Mouse (Mus musculus): ENCODE measurements around the gene Hcfc2. TPM values are rescaled to one million over a fixed set of nuclear protein-coding genes. Genes with fewer than 3 reads are reported as not detected.
A peak's percentile ranks its signal among the peaks of the same experiment; 100 is the strongest.

Gene Hcfc2
- polyA plus RNA-seq, 1 experiment = 33.1 TPM

DNA sequence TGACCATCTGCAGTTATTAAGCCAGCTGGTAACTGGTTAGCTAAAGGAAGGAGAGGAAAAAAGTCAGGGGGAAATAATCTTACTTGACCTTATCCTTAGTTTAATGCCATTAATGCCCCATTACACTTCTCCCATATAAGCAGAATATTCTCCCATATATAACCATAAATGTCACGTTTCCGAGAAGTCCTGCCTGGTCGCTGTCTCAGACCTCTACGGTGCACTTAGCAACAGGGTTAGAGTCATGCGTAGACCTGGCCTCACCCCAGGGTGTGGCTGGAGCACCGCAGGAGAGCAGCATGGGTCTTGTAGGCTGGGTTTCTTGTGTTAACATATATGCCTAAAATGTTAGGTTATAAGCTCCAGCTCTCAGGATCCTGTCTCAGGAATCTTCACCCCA, 54.8 kb downstream of the Hcfc2 start:
- TF ChIP-seq CTCF (IDR thresholded peaks at IDR 0.05; ENCODE audit: extremely low read depth, insufficient read depth, low read length) = no peak
- TF ChIP-seq POLR2A (IDR thresholded peaks at IDR 0.05; ENCODE audit: extremely low read depth, insufficient read depth, low read length) = no peak
- Histone ChIP-seq H3K4me1 (ENCODE audit: control insufficient read depth, insufficient read depth, low read length) (no peaks in the 10 kb centered on the region), H3K4me3 (ENCODE audit: insufficient read depth, low read length) (no peak overlapping the region), H3K27ac (ENCODE audit: insufficient read depth, low read length) (no peak overlapping the region)

DNA sequence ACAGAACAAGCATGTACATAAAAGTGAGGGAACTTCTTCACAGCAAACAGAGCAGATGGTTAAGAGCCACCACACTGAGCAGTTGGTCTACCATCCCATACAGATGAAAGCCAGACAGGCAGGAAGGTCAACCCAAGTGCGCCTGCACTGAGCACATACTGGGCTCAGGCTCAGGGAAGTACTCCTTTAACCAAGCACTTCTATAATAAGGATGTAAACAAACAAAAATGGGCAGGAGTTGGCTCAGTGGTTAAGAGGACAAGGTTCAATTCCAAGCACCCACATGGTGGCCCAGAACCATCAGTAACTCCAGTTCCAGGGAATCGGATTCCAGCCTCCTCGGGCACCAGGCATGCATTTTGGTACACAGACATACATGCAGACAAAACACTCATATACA, 57.0 kb downstream of the Hcfc2 start:
- no peak for TF ChIP-seq CTCF (IDR thresholded peaks at IDR 0.05; ENCODE audit: extremely low read depth, insufficient read depth, low read length)
- no peak for TF ChIP-seq POLR2A (IDR thresholded peaks at IDR 0.05; ENCODE audit: extremely low read depth, insufficient read depth, low read length)
- no peak overlapping the region for H3K4me3 ChIP-seq (ENCODE audit: insufficient read depth, low read length)
- no peak overlapping the region for H3K27ac ChIP-seq (ENCODE audit: insufficient read depth, low read length)
- no peaks in the 10 kb centered on the region for H3K4me1 ChIP-seq (ENCODE audit: control insufficient read depth, insufficient read depth, low read length)

DNA sequence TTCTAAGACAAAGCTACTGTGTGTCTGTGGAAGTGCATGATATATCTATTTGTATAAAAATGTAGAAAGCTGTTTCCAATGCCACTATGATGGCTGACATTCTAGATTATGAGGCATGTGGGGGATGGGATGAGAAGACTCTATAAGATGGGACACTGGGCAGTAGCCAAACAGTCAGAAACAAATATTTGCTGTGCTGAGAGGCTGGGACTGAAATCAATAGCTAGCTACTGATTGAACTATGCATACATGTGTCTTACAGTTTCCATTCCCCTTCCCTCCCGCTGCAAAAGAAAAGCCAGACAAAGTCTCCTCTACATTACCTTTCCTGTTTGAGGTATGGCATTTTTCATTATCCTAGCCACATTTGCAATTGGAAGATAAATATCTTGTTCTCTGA, 58.7 kb downstream of the Hcfc2 start:
- Histone ChIP-seq H3K4me3 (ENCODE audit: insufficient read depth, low read length) (no peak overlapping the region), H3K4me1 (ENCODE audit: control insufficient read depth, insufficient read depth, low read length) (peaks cover 2% of the 10 kb centered on the region; the same call in 1 of the 2 replicates), H3K27ac (ENCODE audit: insufficient read depth, low read length) (no peak overlapping the region)
- TF ChIP-seq POLR2A (IDR thresholded peaks at IDR 0.05; ENCODE audit: extremely low read depth, insufficient read depth, low read length) (no peak), CTCF (IDR thresholded peaks at IDR 0.05; ENCODE audit: extremely low read depth, insufficient read depth, low read length) (no peak)

DNA sequence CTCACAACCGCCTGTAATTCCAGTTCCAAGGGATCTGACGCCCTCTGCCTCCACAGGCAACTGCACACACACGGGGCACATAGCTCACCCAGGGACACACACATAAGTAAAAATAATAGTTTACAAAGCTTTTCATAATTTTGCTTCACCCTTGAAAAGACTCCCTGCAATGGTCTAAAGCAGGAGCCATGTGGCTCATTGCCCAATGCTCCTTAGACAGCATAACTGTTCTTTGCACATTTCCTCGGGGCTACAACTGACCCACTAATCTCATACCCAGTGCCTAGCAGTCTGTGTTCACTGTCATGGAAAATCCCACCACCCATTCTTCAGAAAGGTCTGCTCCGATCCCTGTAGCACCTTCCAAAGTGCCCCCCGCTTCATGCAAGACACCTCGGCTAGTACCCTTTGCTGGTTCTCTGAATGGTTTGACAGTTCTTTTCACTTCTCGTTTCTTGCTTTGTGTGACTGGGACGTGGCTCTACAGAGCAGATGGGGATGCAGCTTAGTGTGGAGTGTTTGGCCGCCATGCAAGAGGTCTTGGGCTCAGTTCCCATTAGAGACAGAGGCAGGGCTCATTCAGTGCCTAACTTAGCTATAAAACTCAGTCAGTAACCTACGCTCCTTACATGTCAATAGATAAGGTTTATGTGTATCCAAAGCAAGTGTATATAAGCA, 59.4 kb downstream of the Hcfc2 start:
- no peak overlapping the region for H3K4me3 ChIP-seq (ENCODE audit: insufficient read depth, low read length)
- H3K27ac ChIP-seq (ENCODE audit: insufficient read depth, low read length) = no peak overlapping the region
- peaks cover 4% of the 10 kb centered on the region for H3K4me1 ChIP-seq (ENCODE audit: control insufficient read depth, insufficient read depth, low read length)
- TF ChIP-seq CTCF (IDR thresholded peaks at IDR 0.05; ENCODE audit: extremely low read depth, insufficient read depth, low read length) (no peak), POLR2A (IDR thresholded peaks at IDR 0.05; ENCODE audit: extremely low read depth, insufficient read depth, low read length) (no peak)

GRCm38 (mm10) chr10:82756466-82756865, 60.5 kb downstream of the Hcfc2 start:
- no peak overlapping the region for H3K27ac ChIP-seq (ENCODE audit: insufficient read depth, low read length)
- H3K4me1 ChIP-seq (ENCODE audit: control insufficient read depth, insufficient read depth, low read length) = peaks cover 9% of the 10 kb centered on the region
- TF ChIP-seq POLR2A (IDR thresholded peaks at IDR 0.05; ENCODE audit: extremely low read depth, insufficient read depth, low read length) = no peak
- no peak for TF ChIP-seq CTCF (IDR thresholded peaks at IDR 0.05; ENCODE audit: extremely low read depth, insufficient read depth, low read length)
- H3K4me3 ChIP-seq (ENCODE audit: insufficient read depth, low read length) = no peak overlapping the region

GRCm38 (mm10) chr10:82757341-82757740, 61.4 kb downstream of the Hcfc2 start:
- Histone ChIP-seq H3K4me1 (ENCODE audit: control insufficient read depth, insufficient read depth, low read length) (peaks cover 9% of the 10 kb centered on the region), H3K27ac (ENCODE audit: insufficient read depth, low read length) (no peak overlapping the region), H3K4me3 (ENCODE audit: insufficient read depth, low read length) (no peak overlapping the region)
- TF ChIP-seq CTCF (IDR thresholded peaks at IDR 0.05; ENCODE audit: extremely low read depth, insufficient read depth, low read length) (no peak), POLR2A (IDR thresholded peaks at IDR 0.05; ENCODE audit: extremely low read depth, insufficient read depth, low read length) (no peak)

DNA sequence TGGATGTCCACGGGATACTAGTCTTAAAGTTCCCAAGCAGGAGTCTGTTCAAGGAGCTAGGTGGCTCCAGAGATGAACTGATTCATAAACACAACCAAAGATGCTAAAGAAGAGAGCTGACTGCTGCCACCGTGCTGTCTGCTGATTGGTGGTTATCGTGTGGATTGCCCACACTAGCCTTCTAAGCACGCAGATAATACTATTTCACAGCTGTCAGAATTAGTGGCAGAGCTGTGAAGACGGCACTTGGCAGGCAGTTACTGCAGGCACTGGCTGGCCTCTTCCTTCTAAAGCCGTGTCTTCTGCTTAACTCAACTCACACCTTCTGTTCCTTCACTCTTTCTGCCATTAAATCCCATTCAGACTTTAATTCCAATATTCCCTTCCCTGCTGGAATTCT, 62.4 kb downstream of the Hcfc2 start:
- H3K4me1 ChIP-seq (ENCODE audit: control insufficient read depth, insufficient read depth, low read length) = peaks cover 9% of the 10 kb centered on the region
- no peak overlapping the region for H3K27ac ChIP-seq (ENCODE audit: insufficient read depth, low read length)

DNA sequence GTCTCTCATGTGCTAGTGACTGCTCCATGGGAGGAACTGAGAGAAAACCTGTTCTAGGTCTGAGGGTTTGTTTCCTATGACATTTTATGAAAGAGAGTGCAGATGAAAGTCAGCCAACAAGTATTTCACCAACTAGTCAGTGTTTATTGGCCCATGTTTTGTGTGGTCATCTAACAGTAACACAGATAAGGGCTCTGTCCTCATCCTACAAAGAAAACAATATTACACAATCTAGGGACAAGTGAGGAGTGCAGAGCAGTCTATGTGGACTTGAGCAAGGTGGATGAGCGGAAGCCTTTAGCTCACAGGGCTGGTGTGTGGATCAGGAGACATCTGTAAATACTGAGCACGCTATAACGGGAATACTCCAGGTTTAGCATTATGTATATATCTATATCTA, 62.9 kb downstream of the Hcfc2 start:
- H3K27ac ChIP-seq (ENCODE audit: insufficient read depth, low read length) = no peak overlapping the region
- H3K4me1 ChIP-seq (ENCODE audit: control insufficient read depth, insufficient read depth, low read length) = peaks cover 9% of the 10 kb centered on the region
- H3K4me3 ChIP-seq (ENCODE audit: insufficient read depth, low read length) = no peak overlapping the region
- TF ChIP-seq POLR2A (IDR thresholded peaks at IDR 0.05; ENCODE audit: extremely low read depth, insufficient read depth, low read length) = no peak

More for the DNA sequence above, 62.4 kb downstream of the Hcfc2 start:
- TF ChIP-seq POLR2A (IDR thresholded peaks at IDR 0.05; ENCODE audit: extremely low read depth, insufficient read depth, low read length) = no peak
- TF ChIP-seq CTCF (IDR thresholded peaks at IDR 0.05; ENCODE audit: extremely low read depth, insufficient read depth, low read length) = no peak
- H3K4me3 ChIP-seq (ENCODE audit: insufficient read depth, low read length) = no peak overlapping the region

GRCm38 (mm10) chr10:82759706-82760105, 63.7 kb downstream of the Hcfc2 start:
- TF ChIP-seq CTCF (IDR thresholded peaks at IDR 0.05; ENCODE audit: extremely low read depth, insufficient read depth, low read length) (no peak), POLR2A (IDR thresholded peaks at IDR 0.05; ENCODE audit: extremely low read depth, insufficient read depth, low read length) (no peak)
- no peak overlapping the region for H3K27ac ChIP-seq (ENCODE audit: insufficient read depth, low read length)
- H3K4me1 ChIP-seq (ENCODE audit: control insufficient read depth, insufficient read depth, low read length) = peaks cover 9% of the 10 kb centered on the region
- H3K4me3 ChIP-seq (ENCODE audit: insufficient read depth, low read length) = no peak overlapping the region

DNA sequence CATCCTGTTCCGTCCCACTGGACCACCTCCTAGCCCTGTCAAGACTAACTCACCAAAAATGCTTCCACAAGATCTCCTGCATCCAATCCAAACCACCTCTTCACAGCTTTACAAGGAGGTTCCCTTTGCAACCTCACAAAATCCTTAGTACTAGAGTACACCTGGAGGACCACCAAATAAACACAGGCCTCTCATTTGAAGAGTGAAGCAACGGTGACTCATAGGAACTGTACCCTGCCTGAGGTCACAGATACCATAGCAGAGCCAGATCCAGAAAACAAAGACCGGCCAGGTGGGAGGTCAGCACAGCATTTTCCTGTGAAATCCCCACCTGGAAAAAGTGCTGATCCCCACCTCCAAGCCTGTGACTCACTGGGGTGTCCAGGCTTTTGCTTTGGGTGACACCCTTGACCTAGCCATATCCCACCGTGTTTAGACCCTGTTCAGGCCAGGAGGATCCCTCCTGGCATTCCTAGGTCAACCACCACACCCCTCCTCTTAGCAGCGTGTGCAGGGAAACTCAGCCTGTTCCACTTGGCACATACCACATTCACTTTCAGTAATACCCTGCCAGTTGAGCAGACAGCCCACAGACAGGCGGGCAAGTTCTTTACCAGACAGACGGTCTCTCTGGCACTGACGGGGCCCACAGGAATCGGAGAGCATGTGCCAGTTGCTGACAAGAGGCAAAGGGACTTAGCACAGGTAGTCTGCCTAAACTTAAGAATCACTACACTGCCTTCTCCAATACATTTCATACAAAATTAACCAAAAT, 65.3 kb downstream of the Hcfc2 start:
- Histone ChIP-seq H3K27ac (ENCODE audit: insufficient read depth, low read length) (no peak overlapping the region), H3K4me3 (ENCODE audit: insufficient read depth, low read length) (peak overlapping the region; percentile 5; the same call in 1 of the 2 replicates), H3K4me1 (ENCODE audit: control insufficient read depth, insufficient read depth, low read length) (peaks cover 9% of the 10 kb centered on the region)
- TF ChIP-seq POLR2A (IDR thresholded peaks at IDR 0.05; ENCODE audit: extremely low read depth, insufficient read depth, low read length) (0 out of 2 replicates have a peak, but pooled peaks have one; percentile 13), CTCF (IDR thresholded peaks at IDR 0.05; ENCODE audit: extremely low read depth, insufficient read depth, low read length) (no peak)

Measured in cortical plate, adult 2 months (tissue).